Mouse (Mus musculus) kidney, adult 2 months (tissue): ENCODE results near the gene Serpina6.

Experiments
- CTCF ChIP-seq: fragments of 200-500 bp; conservative IDR thresholded peaks from 2 replicates; pipeline ENCODE4 v1.5.1; 2011; ENCODE audit warnings: low read depth, mild to moderate bottlenecking, control low read depth, low read length, moderate library complexity, mixed read lengths; ENCODE audit not compliant: insufficient read depth, insufficient read length
- POLR2A ChIP-seq: fragments of 200-500 bp; IDR thresholded peaks from one replicate; pipeline ENCODE4 v1.6.1; 2011; ENCODE audit warnings: low read depth, low read length, control low read depth

DNA sequence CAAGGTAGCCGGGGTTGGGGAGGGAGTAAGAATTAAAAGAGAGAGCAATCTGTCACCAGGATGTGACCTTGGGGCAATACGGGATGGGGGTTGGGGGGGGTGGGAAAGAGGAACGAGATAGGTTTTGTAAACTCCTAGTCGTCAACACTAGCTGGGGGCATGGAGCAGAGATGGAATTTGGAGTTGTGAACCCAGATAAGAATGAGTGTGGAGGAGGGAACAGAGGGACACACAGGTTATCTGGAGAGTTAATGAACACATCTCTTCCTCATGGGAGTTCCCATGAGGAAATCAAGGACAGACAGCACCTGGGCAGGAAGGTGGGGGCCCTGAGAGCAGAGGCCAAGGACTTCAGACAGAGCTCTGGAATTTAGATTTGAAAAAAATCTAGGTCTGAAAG lies 49.1 kb upstream of the Serpina6 start:
- TF ChIP-seq CTCF (no peak), POLR2A (no peak)
